Mouse (Mus musculus): ENCODE results near the gene Arhgap33. TPM values are rescaled to one million over a fixed set of nuclear protein-coding genes. Genes with fewer than 3 reads are reported as not detected.

Arhgap33 gene
- polyA plus RNA-seq, 1 experiment from 2014 or later, result 79.4 TPM

DNA sequence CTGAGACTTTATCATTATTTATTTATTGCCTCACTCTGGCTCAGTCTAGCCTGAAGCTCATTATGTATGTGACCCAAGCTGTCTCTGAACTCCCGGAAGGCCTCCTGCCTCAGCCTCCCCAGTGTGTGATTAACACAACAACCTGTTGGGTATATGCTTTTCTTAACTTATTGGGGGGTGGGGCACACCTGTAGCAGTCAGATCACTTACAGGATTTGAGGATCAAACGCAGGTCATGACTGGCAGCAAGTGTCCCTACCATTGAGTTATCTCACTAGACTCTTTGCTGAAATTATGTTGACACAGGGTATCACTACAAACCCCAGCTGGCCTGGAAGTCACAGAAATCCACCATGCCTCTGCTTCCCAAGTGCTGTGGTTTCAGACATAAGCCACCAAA is 25.4 kb upstream of the Arhgap33 start:
- 73% methylated on average over 2 of the region's 2 CpGs for WGBS
- Histone ChIP-seq H3K27ac (peak overlapping the region; percentile 85; the same call in 1 of the 2 replicates), H3K9me3 (no peaks in the 10 kb centered on the region), H3K36me3 (peaks cover 41% of the 10 kb centered on the region), H3K4me3 (peak overlapping the region; percentile 76; the same call in 1 of the 2 replicates), H3K27me3 (ENCODE audit: insufficient read depth, poor library complexity, severe bottlenecking) (no peaks in the 10 kb centered on the region), H3K4me1 (replicated peaks) (peaks cover 34% of the 10 kb centered on the region)
- DNase-seq (ENCODE audit: low spot score), result no peak

DNA sequence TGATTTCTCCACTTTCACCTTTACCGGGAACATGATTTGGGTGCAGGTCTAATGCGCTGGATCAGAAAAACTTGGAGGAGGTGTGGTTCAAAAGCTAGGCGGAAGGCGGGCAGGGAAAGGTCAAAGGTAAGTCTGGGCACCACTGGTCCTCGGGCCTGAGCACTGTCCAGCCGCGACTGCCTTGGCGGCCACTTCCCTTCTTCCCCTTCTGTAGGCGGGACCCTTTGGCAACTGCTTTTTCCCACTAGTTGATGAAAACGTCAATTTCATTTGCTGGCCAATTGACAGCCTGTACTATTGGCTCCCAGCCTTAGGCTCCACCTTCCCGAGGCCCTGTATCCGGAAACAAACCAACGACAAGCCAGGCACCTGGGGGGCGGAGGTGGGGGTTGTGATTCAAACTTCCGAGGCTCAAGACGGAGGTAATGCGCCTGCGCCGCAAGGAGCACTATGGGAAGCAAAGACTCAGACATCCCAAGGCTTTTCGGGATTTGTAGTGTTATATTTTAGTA is 24.6 kb upstream of the Arhgap33 start, which contains the start of gene Lin37:
Gene Lin37, minus strand, starts transcription at position 396 of the 512 bp plus-strand sequence.
- Histone ChIP-seq H3K4me3 (peak within 1 kb of the TSS; percentile 76), H3K36me3 (peaks cover 41% of the 10 kb centered on the region), H3K27me3 (ENCODE audit: insufficient read depth, poor library complexity, severe bottlenecking) (no peaks in the 10 kb centered on the region), H3K9me3 (no peaks in the 10 kb centered on the region), H3K4me1 (replicated peaks) (peaks cover 34% of the 10 kb centered on the region), H3K27ac (peak within 1 kb of the TSS; percentile 85)
- DNase-seq (ENCODE audit: low spot score), result peak; percentile 96
- under 1% methylated on average over 20 of the region's 20 CpGs for WGBS

DNA sequence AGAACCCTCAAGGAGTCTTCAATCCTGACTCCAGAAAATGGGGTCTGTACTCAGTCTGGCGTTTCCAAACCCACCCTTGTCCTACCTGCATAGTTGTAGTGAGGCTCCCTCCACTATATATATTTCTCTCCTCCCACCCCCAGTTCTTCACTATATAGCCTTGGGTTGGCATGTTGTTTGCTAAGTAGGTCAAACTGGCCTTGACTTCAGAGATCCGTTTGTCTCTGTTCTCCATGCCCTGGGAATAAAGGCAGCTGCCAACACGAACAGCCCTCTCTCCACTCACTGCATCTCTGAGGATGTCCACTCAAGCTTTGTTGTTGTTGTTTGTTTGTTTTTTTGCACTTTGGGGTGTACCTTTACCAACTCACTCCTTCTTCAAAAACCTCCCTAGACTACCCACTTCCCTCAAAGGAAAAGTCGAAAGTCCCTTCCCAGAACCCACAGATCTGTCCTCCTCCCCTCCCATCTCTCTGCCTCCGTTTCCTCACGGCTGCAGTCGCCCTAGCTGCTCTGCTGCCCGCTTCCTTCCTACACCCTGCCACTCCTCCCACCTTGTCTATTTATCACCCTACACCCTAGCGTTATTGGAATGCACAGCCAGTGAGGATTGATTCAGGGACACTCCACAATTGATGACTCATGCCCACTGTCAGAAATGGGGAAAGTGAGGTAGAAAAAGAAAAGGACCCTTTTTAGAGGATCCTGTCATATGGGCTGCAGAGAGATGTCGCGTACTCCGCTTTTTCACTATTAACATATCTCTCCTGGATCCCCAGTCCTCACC is 24.0 kb upstream of the Arhgap33 start:
- 17% methylated on average over 12 of the region's 12 CpGs for WGBS
- DNase-seq (ENCODE audit: low spot score), result no peak
- peak overlapping the region; percentile 85 for H3K27ac ChIP-seq
- no peaks in the 10 kb centered on the region for H3K9me3 ChIP-seq
- H3K36me3 ChIP-seq, result peaks cover 46% of the 10 kb centered on the region
- peak overlapping the region; percentile 76 for H3K4me3 ChIP-seq
- peaks cover 34% of the 10 kb centered on the region for H3K4me1 ChIP-seq (replicated peaks)
- peaks cover 3% of the 10 kb centered on the region; the same call in 1 of the 2 replicates for H3K27me3 ChIP-seq (ENCODE audit: insufficient read depth, poor library complexity, severe bottlenecking)

DNA sequence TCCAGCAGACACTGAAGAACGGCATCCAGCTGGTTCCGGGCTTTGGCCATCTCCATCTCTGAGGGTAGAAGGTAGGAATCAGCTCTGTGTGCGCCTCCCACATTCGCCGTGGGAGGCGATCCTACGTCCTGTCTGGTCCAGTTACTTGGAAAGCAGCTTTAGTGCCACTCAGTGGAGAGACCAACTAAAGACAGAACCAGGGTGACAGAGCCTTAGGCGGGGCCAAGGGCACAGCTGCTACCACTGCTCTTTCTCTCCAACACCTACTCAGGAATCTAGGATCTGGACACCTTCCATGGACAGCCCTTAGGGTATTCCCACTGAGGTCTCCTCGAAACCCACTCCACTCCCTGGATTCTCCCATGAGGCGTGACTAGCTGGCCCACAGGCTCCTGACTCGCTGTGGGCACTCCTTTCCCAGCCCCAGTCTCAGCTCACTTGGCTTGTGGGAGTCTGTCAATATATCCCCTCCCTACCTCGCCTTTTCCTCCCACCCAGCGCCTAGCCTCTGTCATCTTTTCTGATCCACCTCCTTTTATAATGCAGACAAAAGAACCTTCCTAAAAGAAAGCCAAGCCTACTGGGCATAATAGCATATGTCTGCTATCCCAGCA is 23.1 kb upstream of the Arhgap33 start:
- Histone ChIP-seq H3K27ac (no peak overlapping the region), H3K36me3 (peaks cover 46% of the 10 kb centered on the region), H3K9me3 (no peaks in the 10 kb centered on the region), H3K4me3 (peak overlapping the region; percentile 76), H3K27me3 (ENCODE audit: insufficient read depth, poor library complexity, severe bottlenecking) (peaks cover 6% of the 10 kb centered on the region; the same call in 1 of the 2 replicates), H3K4me1 (replicated peaks) (peaks cover 38% of the 10 kb centered on the region)
- WGBS, result 91% methylated on average over 13 of the region's 13 CpGs
- DNase-seq (ENCODE audit: low spot score), result no peak

DNA sequence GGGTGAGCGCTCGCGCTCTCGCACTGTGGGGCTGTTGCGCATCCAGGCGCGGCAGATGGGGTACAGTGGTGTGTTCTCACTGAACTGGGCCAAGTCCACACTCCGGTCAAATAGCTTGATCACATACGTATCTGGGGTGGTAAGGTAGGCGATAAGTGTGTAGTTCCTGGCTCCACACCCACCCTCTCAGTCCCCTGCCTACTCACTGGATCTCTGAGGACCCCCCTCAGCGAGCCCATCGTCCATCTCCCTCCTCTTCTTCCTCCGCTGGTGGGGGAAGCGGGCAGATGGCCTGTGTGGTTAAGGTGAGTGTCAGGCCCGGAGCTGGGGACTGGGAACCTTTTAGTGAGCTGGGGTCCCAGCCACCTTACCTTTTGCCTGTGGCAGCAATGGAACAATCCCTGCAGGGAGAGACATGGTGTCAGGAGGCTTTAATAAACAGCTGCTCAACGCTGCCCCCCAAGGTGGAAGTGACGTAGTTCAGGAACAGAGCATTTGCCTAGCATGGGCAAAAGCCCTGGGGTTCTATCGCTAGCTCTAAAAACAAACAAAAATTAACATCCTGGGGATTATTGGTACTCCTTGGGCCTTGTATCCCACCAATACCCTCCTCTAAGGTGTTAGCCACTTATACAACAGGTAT is 22.2 kb upstream of the Arhgap33 start:
- H3K27me3 ChIP-seq (ENCODE audit: insufficient read depth, poor library complexity, severe bottlenecking), result peaks cover 6% of the 10 kb centered on the region; the same call in 1 of the 2 replicates
- no peak overlapping the region for H3K27ac ChIP-seq
- DNase-seq (ENCODE audit: low spot score), result no peak
- no peaks in the 10 kb centered on the region for H3K9me3 ChIP-seq
- peaks cover 46% of the 10 kb centered on the region for H3K36me3 ChIP-seq
- WGBS, result 92% methylated on average over 18 of the region's 18 CpGs
- peaks cover 39% of the 10 kb centered on the region for H3K4me1 ChIP-seq (replicated peaks)
- H3K4me3 ChIP-seq, result peak overlapping the region; percentile 11; the same call in 1 of the 2 replicates

DNA sequence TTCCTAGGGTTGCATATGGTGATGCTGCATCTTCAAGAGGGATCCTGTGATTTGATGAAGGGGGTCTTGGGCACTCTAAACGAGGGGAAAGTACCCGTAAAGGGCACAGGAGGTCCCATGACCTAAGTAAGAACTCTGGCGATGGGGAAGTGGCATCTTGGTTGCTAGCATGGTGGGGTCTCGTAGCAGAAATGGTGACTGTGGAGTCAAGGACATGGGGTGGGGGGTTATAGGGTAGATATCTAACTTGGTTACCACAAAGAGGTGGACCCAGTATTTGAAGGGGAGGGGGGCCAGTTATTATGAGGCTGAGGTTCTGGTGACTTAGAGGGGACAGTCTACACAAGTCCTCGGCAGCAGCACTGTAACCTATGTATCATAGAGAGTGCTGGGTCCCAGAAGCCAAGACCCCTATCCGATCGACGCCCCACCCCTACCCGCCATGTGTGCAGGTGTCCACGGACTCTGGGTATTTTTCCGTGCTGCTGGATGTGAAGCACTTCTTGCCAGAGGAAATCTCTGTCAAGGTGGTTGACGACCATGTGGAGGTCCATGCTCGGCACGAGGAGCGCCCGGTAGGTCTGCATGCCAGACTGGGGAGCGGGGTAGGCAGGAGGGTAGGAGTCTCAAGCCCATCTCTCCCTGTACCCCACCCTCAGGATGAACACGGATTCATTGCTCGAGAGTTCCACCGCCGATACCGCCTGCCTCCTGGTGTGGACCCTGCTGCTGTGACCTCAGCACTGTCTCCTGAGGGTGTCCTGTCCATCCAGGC is 19.1 kb upstream of the Arhgap33 start:
- H3K36me3 ChIP-seq, result peaks cover 48% of the 10 kb centered on the region
- peak overlapping the region; percentile 68 for H3K4me3 ChIP-seq
- no peak for DNase-seq (ENCODE audit: low spot score)
- no peaks in the 10 kb centered on the region for H3K9me3 ChIP-seq
- H3K4me1 ChIP-seq (replicated peaks), result peaks cover 31% of the 10 kb centered on the region
- WGBS, result 85% methylated on average over 22 of the region's 22 CpGs
- peak overlapping the region; percentile 96; the same call in 1 of the 2 replicates for H3K27ac ChIP-seq
- H3K27me3 ChIP-seq (ENCODE audit: insufficient read depth, poor library complexity, severe bottlenecking), result peaks cover 6% of the 10 kb centered on the region; the same call in 1 of the 2 replicates

DNA sequence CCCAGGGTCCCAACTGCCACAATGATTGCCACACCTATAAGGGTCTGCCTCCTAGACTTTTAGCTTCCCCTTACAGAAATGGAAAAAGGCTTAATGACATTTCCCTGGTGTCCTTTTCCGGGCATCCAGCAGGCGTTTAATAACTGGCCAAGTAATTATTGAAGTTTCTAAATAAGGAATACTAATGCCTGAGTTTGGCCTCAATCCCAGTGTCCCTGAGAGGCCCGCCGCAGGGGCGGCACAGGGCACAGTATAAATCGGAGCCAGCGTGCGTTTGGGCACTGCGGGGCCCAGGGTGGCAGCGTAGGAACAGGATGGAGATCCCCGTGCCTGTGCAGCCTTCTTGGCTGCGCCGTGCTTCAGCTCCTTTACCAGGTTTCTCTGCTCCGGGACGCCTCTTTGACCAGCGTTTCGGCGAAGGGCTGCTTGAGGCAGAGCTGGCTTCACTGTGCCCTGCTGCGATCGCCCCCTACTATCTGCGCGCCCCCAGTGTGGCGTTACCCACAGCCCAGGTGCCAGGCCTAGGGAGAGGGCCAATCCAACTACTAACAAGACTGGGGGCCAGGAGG is 18.2 kb upstream of the Arhgap33 start:
- peak overlapping the region; percentile 96 for H3K27ac ChIP-seq
- no peak for DNase-seq (ENCODE audit: low spot score)
- 9% methylated on average over 23 of the region's 23 CpGs for WGBS
- H3K9me3 ChIP-seq, result no peaks in the 10 kb centered on the region
- H3K4me1 ChIP-seq (replicated peaks), result peaks cover 22% of the 10 kb centered on the region
- H3K4me3 ChIP-seq, result peak overlapping the region; percentile 68
- peaks cover 6% of the 10 kb centered on the region; the same call in 1 of the 2 replicates for H3K27me3 ChIP-seq (ENCODE audit: insufficient read depth, poor library complexity, severe bottlenecking)
- peaks cover 56% of the 10 kb centered on the region for H3K36me3 ChIP-seq

DNA sequence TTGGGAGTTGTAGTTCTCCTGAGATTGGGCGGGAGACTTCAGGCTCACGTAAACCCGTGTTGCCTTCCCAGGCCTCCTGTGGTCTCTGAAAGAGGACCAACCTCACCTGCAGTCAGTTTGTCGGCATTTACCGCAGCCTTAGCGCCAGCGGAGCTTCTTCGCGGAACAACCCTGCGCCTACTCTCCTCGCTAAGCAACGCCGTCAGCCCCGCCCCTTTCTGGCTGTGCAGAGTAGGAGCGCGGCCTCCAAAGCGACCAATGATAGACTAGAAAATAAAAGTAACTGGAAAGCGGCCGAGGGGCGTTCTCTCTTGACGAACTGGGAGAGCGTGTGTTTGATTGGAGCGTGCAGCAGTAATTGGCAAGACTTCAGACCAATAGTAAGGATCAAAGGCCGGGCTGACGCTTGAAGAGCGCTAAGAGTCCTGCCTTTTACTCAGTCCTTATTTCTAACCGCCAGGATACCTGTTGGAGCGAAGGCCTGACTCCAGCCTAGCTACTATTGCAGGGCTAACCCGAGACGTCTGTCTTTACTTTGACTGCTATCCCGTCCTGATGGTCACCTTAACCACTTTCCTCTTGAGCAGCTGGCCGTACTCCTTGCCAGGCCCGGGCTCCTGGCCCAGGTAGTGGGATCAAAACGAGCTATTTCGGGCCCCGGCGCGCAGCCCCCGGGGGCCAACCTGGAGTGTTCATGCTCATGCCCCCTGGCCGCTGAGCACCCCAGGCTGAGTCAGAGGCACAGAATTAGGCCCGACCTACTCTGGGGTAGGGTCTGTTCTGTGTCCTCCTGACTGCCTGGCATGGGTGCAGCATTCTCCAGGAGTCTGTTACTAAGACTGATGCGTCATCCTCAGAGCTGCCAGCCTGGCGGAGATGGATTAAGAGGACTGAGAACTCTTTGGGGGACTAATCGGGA is 17.5 kb upstream of the Arhgap33 start, which contains the start of the genes Hspb6 and Proser3:
Gene Hspb6, plus strand, starts transcription at position 77 of the 919 bp plus-strand sequence.
Gene Proser3, minus strand, starts transcription at position 198 of the 919 bp plus-strand sequence.
- no peaks in the 10 kb centered on the region for H3K9me3 ChIP-seq
- peak within 1 kb of the TSS; percentile 96 for H3K27ac ChIP-seq
- peaks cover 6% of the 10 kb centered on the region; the same call in 1 of the 2 replicates for H3K27me3 ChIP-seq (ENCODE audit: insufficient read depth, poor library complexity, severe bottlenecking)
- H3K4me1 ChIP-seq (replicated peaks), result peaks cover 19% of the 10 kb centered on the region
- DNase-seq (ENCODE audit: low spot score), result peak; percentile 95
- H3K4me3 ChIP-seq, result peak within 1 kb of the TSS; percentile 68
- peaks cover 56% of the 10 kb centered on the region for H3K36me3 ChIP-seq
- WGBS, result under 1% methylated on average over 44 of the region's 44 CpGs

DNA sequence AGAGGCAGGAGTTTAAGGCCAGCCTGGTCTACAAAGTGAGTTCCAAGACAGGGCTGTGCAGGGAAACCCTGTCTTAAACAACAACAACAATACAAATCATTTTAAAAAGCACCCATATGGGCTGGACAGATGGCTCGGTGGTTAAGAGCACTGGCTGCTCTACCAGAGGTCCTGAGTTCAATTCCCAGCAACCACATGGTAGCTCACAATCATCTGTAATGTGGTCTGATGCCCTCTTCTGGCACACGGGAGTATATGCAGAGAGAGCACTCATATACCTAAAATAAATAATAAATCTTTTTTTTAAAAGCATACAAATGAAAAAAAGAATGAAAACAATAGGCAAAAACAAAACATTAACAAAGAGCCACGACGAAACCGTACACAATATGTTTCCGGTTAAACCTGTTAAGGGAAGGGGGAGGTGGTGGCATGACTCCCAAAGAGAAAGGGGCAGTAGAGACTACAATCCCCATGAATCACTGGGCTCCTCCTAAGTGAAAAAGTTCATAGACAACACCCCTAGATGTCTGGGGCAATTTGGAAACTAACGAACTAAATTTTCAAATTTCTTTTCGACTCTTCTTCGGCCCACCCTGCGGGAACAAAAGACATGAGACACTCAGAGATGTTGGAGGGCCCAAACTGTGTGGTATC is 16.7 kb upstream of the Arhgap33 start:
- Histone ChIP-seq H3K4me3 (peak overlapping the region; percentile 68), H3K27ac (peak overlapping the region; percentile 96), H3K36me3 (peaks cover 54% of the 10 kb centered on the region), H3K9me3 (no peaks in the 10 kb centered on the region), H3K4me1 (replicated peaks) (peaks cover 19% of the 10 kb centered on the region), H3K27me3 (ENCODE audit: insufficient read depth, poor library complexity, severe bottlenecking) (peaks cover 6% of the 10 kb centered on the region; the same call in 1 of the 2 replicates)
- WGBS, result 3% methylated on average over 10 of the region's 10 CpGs
- DNase-seq (ENCODE audit: low spot score), result no peak

DNA sequence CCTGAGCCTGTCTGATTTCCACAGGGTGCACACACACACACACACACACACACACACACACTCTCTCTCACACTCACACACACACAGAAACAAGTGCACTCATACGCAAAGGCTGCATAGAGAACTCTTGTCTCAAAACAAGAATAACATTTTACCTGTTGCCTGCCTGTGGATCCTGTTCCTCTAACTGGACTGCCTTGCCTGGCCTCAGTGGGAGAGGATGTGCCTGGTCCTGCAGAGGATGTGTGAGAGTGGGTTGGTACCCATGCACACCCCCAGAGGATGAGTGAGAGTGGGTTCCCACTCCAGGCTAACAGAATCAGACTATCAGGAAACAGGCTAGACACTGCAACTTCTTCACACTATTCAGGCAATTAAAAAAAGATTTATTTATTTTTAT is 15.7 kb upstream of the Arhgap33 start:
- H3K36me3 ChIP-seq, result peaks cover 54% of the 10 kb centered on the region

More for the DNA sequence above, 15.7 kb upstream of the Arhgap33 start:
- H3K27me3 ChIP-seq (ENCODE audit: insufficient read depth, poor library complexity, severe bottlenecking), result peaks cover 6% of the 10 kb centered on the region; the same call in 1 of the 2 replicates
- DNase-seq (ENCODE audit: low spot score), result no peak
- WGBS, result 94% methylated on average over 1 of the region's 1 CpGs
- H3K4me1 ChIP-seq (replicated peaks), result peaks cover 19% of the 10 kb centered on the region
- no peak overlapping the region for H3K4me3 ChIP-seq
- no peaks in the 10 kb centered on the region for H3K9me3 ChIP-seq
- no peak overlapping the region for H3K27ac ChIP-seq
